Mouse (Mus musculus): ENCODE data around the gene Postn. TPM values are rescaled to one million over a fixed set of nuclear protein-coding genes. Genes with fewer than 3 reads are reported as not detected.

Postn gene
- total and polyA plus RNA-seq, 3 experiments = not detected

DNA sequence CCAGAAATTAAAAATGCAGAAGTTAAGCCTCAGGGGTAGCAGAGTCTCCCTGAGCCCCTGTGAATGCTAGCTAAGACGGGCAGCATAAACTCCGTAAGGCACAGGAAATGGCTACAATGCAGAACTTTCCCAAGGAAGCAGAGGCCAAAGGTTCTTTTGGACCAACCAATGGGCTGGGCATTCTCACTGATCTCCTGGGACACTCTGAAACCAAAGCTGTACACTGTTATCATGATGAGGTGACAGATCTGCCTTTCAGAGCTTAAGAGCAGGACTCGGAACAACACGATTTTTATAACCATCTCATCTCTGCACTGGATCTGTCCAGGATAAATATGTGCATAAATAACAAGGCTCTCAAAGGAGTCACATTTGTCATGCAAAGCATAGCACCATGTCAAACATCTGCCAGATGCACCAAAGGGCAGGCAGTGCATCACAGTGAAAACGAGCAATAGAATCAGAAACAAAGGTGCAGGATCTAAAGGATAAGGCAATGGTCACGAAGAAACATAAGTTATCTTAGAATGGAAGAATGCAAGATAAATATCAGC is 57.0 kb downstream of the Postn start:
- H3K9ac ChIP-seq (ENCODE audit: control insufficient read depth, low read depth, low read length, poor library complexity, severe bottlenecking) = no peak overlapping the region
- H3K4me1 ChIP-seq (ENCODE audit: control insufficient read depth in 1 of 2, insufficient read depth in 2 of 2, low read length in 2 of 2) = no peaks in the 10 kb centered on the region
- no peaks in the 10 kb centered on the region for H3K79me2 ChIP-seq (ENCODE audit: control insufficient read depth, insufficient read depth, low read length, poor library complexity)
- DNase-seq (ENCODE audit: low read depth, low spot score) = no peak
- no peaks in the 10 kb centered on the region for H3K9me3 ChIP-seq (replicated peaks; ENCODE audit: insufficient read depth, low read length)
- H3K36me3 ChIP-seq (ENCODE audit: control insufficient read depth in 1 of 2, insufficient read depth in 2 of 2, low read length in 2 of 2) = no peaks in the 10 kb centered on the region
- H3K27ac ChIP-seq (ENCODE audit: control insufficient read depth, low read depth, low read length) = no peak overlapping the region
- H3K4me3 ChIP-seq (ENCODE audit: control insufficient read depth in 1 of 2, insufficient read depth in 1 of 2, low read depth in 2 of 2, low read length in 2 of 2) = no peak overlapping the region
- H3K27me3 ChIP-seq (ENCODE audit: control insufficient read depth in 1 of 2, insufficient read depth in 2 of 2, low read length in 2 of 2) = no peaks in the 10 kb centered on the region
- TF ChIP-seq NRF1 (IDR thresholded peaks at IDR 0.05; ENCODE audit: insufficient read depth, low read depth, low read length, poor library complexity, severe bottlenecking) = no peak
- TF ChIP-seq MXI1 (IDR thresholded peaks at IDR 0.05; ENCODE audit: low read depth, low read length) = no peak
- TF ChIP-seq UBTF (IDR thresholded peaks at IDR 0.05; ENCODE audit: borderline replicate concordance, insufficient read depth, low read depth, low read length) = no peak
- TF ChIP-seq MAFK (IDR thresholded peaks at IDR 0.05; ENCODE audit: borderline replicate concordance, low read depth, low read length) = no peak
- TF ChIP-seq JUND (IDR thresholded peaks at IDR 0.05; ENCODE audit: low read depth, low read length) = no peak
- TF ChIP-seq MAX (IDR thresholded peaks at IDR 0.05; ENCODE audit: low read length) = no peak
- no peak for TF ChIP-seq MAZ (IDR thresholded peaks at IDR 0.05; ENCODE audit: low read depth, low read length)
- TF ChIP-seq POLR2AphosphoS5 (IDR thresholded peaks at IDR 0.05; ENCODE audit: borderline replicate concordance, low read depth, low read length) = no peak
- no peak for TF ChIP-seq EP300 (IDR thresholded peaks at IDR 0.05; ENCODE audit: low read depth in 1 of 2, low read length in 2 of 2)
- no peak for TF ChIP-seq CHD1 (IDR thresholded peaks at IDR 0.05; ENCODE audit: low read depth, low read length)

DNA sequence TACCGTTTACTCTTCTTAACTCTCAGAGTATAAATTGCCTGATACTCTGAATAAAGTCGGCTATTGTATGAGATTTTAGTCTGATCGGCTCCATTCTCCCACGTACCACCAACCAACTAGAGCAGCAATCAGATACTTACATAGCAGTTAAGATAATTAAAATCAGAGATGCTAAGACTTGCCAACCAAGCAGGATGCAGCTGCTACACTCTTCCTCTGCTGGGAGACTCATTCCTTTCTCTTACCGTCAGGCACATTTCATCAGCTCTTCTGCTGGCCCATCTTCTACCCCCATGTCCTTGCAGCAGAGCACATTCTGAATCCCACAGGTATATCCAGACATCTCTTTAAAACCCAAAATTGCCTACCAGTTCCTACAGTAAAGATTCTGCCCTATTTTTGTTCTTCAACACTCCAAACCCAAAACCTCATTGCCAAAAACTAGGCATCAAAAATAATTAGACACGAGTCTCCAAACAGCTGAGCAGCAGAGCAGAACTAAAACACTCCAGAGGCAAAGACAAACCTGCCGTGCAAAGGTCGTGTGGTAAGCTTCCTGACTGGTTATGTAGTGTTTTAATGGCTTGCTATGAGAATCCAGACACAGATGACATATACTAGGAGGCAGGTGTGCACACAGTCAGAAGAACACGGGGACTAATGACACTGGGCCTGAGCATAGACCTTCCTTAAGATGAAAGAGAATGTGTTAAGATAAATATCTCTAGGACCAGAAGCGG is 59.5 kb downstream of the Postn start:
- no peak for TF ChIP-seq GATA1 (IDR thresholded peaks at IDR 0.05; ENCODE audit: low read depth, low read length)
- no peak for TF ChIP-seq KAT2A (conservative IDR thresholded peaks at IDR 0.05; ENCODE audit: low read depth, low read length)
- TF ChIP-seq CHD1 (IDR thresholded peaks at IDR 0.05; ENCODE audit: low read depth, low read length) = no peak
- no peak for TF ChIP-seq NRF1 (IDR thresholded peaks at IDR 0.05; ENCODE audit: insufficient read depth, low read depth, low read length, poor library complexity, severe bottlenecking)
- TF ChIP-seq SIN3A (IDR thresholded peaks at IDR 0.05; ENCODE audit: low read length) = no peak
- TF ChIP-seq MXI1 (IDR thresholded peaks at IDR 0.05; ENCODE audit: low read depth, low read length) = no peak
- no peak for TF ChIP-seq BHLHE40 (IDR thresholded peaks at IDR 0.05; ENCODE audit: borderline replicate concordance, low read depth, low read length)
- TF ChIP-seq ZC3H11A (IDR thresholded peaks at IDR 0.05; ENCODE audit: low read depth, low read length) = no peak
- TF ChIP-seq RCOR1 (IDR thresholded peaks at IDR 0.05; ENCODE audit: low read depth, low read length) = no peak
- TF ChIP-seq MEF2A (IDR thresholded peaks at IDR 0.05; ENCODE audit: extremely low read depth, insufficient replicate concordance, low read depth, low read length, poor library complexity, severe bottlenecking) = no peak
- no peak for TF ChIP-seq ZMIZ1 (IDR thresholded peaks at IDR 0.05; ENCODE audit: low read depth, low read length)

More for the DNA sequence above, 59.5 kb downstream of the Postn start:
- no peaks in the 10 kb centered on the region for H3K9me3 ChIP-seq (replicated peaks; ENCODE audit: insufficient read depth, low read length)
- no peaks in the 10 kb centered on the region for H3K27me3 ChIP-seq (ENCODE audit: control insufficient read depth in 1 of 2, insufficient read depth in 2 of 2, low read length in 2 of 2)
- H3K4me1 ChIP-seq (ENCODE audit: control insufficient read depth in 1 of 2, insufficient read depth in 2 of 2, low read length in 2 of 2) = no peaks in the 10 kb centered on the region
- H3K9ac ChIP-seq (ENCODE audit: control insufficient read depth, low read depth, low read length, poor library complexity, severe bottlenecking) = no peak overlapping the region
- DNase-seq (ENCODE audit: low read depth, low spot score) = no peak
- H3K27ac ChIP-seq (ENCODE audit: control insufficient read depth, low read depth, low read length) = no peak overlapping the region
- H3K36me3 ChIP-seq (ENCODE audit: control insufficient read depth in 1 of 2, insufficient read depth in 2 of 2, low read length in 2 of 2) = no peaks in the 10 kb centered on the region
- no peaks in the 10 kb centered on the region for H3K79me2 ChIP-seq (ENCODE audit: control insufficient read depth, insufficient read depth, low read length, poor library complexity)
- H3K4me3 ChIP-seq (ENCODE audit: control insufficient read depth in 1 of 2, insufficient read depth in 1 of 2, low read depth in 2 of 2, low read length in 2 of 2) = no peak overlapping the region
